Mouse (Mus musculus): Measurements from ENCODE around the gene Il24. TPM values are rescaled to one million over a fixed set of nuclear protein-coding genes. Genes with fewer than 3 reads are reported as not detected.

Il24 gene
- not detected for polyA plus RNA-seq (2015; fragmentation: Illumina TruSeq; extraction: RNeasy Lipid Tissue Mini Kit (QIAGEN cat#74804); ENCODE audit: low read depth, low replicate concordance)

GRCm38 (mm10) chr1:130887354-130887753, at the start of gene Il24:
TSS of gene Il24 (minus strand) at chr1:130887454.

GRCm38 (mm10) chr1:130911401-130912010, 24.3 kb upstream of the Il24 start, which contains the start of gene Il20:
TSS of gene Il20 (minus strand) at chr1:130911451.

GRCm38 (mm10) chr1:130865541-130866221, 21.6 kb downstream of the Il24 start, which contains the start of gene Fcmr:
TSS of gene Fcmr (plus strand) at chr1:130865669.

Other genes starting within 250 kb of the Il24 start
- 0.30 TPM for gene C4bp, start 225.8 kb downstream of the Il24 start, polyA plus RNA-seq (2015; fragmentation: Illumina TruSeq; extraction: RNeasy Lipid Tissue Mini Kit (QIAGEN cat#74804); ENCODE audit: low read depth, low replicate concordance)
- not detected for gene Gm29427, start 171.7 kb downstream of the Il24 start, polyA plus RNA-seq (2015; fragmentation: Illumina TruSeq; extraction: RNeasy Lipid Tissue Mini Kit (QIAGEN cat#74804); ENCODE audit: low read depth, low replicate concordance)
- 8.1 TPM for gene Yod1, start 170.1 kb downstream of the Il24 start, polyA plus RNA-seq (2015; fragmentation: Illumina TruSeq; extraction: RNeasy Lipid Tissue Mini Kit (QIAGEN cat#74804); ENCODE audit: low read depth, low replicate concordance)
- 29.6 TPM for gene Pfkfb2, start 158.2 kb downstream of the Il24 start, polyA plus RNA-seq (2015; fragmentation: Illumina TruSeq; extraction: RNeasy Lipid Tissue Mini Kit (QIAGEN cat#74804); ENCODE audit: low read depth, low replicate concordance)
- 1.8 TPM for gene AA986860, start 155.5 kb downstream of the Il24 start, polyA plus RNA-seq (2015; fragmentation: Illumina TruSeq; extraction: RNeasy Lipid Tissue Mini Kit (QIAGEN cat#74804); ENCODE audit: low read depth, low replicate concordance)
- gene Fcamr, start 86.6 kb downstream of the Il24 start, polyA plus RNA-seq (2015; fragmentation: Illumina TruSeq; extraction: RNeasy Lipid Tissue Mini Kit (QIAGEN cat#74804); ENCODE audit: low read depth, low replicate concordance): not detected
- 0.15 TPM for gene Pigr, start 60.8 kb downstream of the Il24 start, polyA plus RNA-seq (2015; fragmentation: Illumina TruSeq; extraction: RNeasy Lipid Tissue Mini Kit (QIAGEN cat#74804); ENCODE audit: low read depth, low replicate concordance)
- not detected for gene Fcmr, start 21.8 kb downstream of the Il24 start, polyA plus RNA-seq (2015; fragmentation: Illumina TruSeq; extraction: RNeasy Lipid Tissue Mini Kit (QIAGEN cat#74804); ENCODE audit: low read depth, low replicate concordance)
- not detected for gene Il20, start 24.0 kb upstream of the Il24 start, polyA plus RNA-seq (2015; fragmentation: Illumina TruSeq; extraction: RNeasy Lipid Tissue Mini Kit (QIAGEN cat#74804); ENCODE audit: low read depth, low replicate concordance)
- not detected for gene Il19, start 52.7 kb upstream of the Il24 start, polyA plus RNA-seq (2015; fragmentation: Illumina TruSeq; extraction: RNeasy Lipid Tissue Mini Kit (QIAGEN cat#74804); ENCODE audit: low read depth, low replicate concordance)
- not detected for gene Il10, start 132.4 kb upstream of the Il24 start, polyA plus RNA-seq (2015; fragmentation: Illumina TruSeq; extraction: RNeasy Lipid Tissue Mini Kit (QIAGEN cat#74804); ENCODE audit: low read depth, low replicate concordance)
- gene Mapkapk2, start 210.4 kb upstream of the Il24 start, polyA plus RNA-seq (2015; fragmentation: Illumina TruSeq; extraction: RNeasy Lipid Tissue Mini Kit (QIAGEN cat#74804); ENCODE audit: low read depth, low replicate concordance): 22.7 TPM